Mouse (Mus musculus) megakaryocyte, embryonic 14.5 days (primary cell): ENCODE results near the gene Fbxl7.

ENCODE experiments used
- FLI1 ChIP-seq: IDR thresholded peaks from 2 replicates; pipeline ENCODE4 v1.6.1; 2012; ENCODE audit warnings: low read length, inconsistent platforms, mixed read lengths
- GATA1 ChIP-seq: IDR thresholded peaks from 3 replicates; pipeline ENCODE4 v1.6.1; 2012; ENCODE audit warnings: mixed read lengths, low read length, inconsistent platforms, borderline replicate concordance

DNA sequence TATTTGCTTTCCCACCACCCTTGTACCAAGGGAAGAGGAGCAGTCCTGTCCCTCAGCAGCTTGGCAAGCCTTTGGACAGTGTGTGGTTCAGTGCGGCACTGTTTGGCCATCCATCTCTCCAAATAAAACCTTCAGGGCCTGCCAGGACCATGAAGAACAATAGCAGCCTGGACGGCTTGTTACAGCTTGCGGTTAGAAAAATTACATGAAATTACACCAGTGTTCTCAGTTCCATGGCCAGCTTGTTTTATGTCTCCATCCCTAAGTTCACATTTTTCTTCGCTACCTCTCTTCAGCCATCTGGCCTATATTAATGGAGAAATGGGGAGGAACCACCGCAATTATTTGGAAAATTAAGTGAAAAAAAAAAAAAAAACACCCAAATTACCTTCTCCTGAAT lies 259.8 kb downstream of the Fbxl7 start:
- TF ChIP-seq GATA1 (no peak), FLI1 (no peak)
